Mouse (Mus musculus) kidney, adult 2 months (tissue): Measurements from ENCODE around the gene Dcaf17. TPM values are rescaled to one million over a fixed set of nuclear protein-coding genes. Genes with fewer than 3 reads are reported as not detected.
A peak's percentile ranks its signal among the peaks of the same experiment; 100 is the strongest.

Experiments
- DNase-seq: peaks from one replicate; pipeline ENCODE4 v3.0.0; 2021
- H3K27ac ChIP-seq: fragments of 200-500 bp; 2 replicates; pipeline ENCODE4 v1.5.1; 2012; ENCODE audit warnings: low read depth, low read length, control low read depth, inconsistent platforms; ENCODE audit not compliant: insufficient read depth
- H3K27me3 ChIP-seq: fragments of 200-500 bp; replicated peaks from 2 replicates; pipeline ENCODE4 v1.6.1; 2012; ENCODE audit warnings: mild to moderate bottlenecking, moderate library complexity, low read length, inconsistent platforms; ENCODE audit not compliant: control insufficient read depth, insufficient read depth
- H3K36me3 ChIP-seq: fragments of 200-500 bp; 2 replicates; pipeline ENCODE4 v1.6.1; 2012; ENCODE audit warnings: mild to moderate bottlenecking, moderate library complexity, low read length, inconsistent platforms; ENCODE audit not compliant: control insufficient read depth, insufficient read depth
- H3K4me1 ChIP-seq: fragments of 200-500 bp; 2 replicates; pipeline ENCODE4 v1.6.1; 2011; ENCODE audit warnings: low read length; ENCODE audit not compliant: control insufficient read depth, insufficient read depth
- H3K4me3 ChIP-seq: fragments of 200-500 bp; 2 replicates; pipeline ENCODE4 v1.5.1; 2011; ENCODE audit warnings: mild to moderate bottlenecking, low read depth, low read length, control low read depth; ENCODE audit not compliant: insufficient read depth
- CTCF ChIP-seq: fragments of 200-500 bp; conservative IDR thresholded peaks from 2 replicates; pipeline ENCODE4 v1.5.1; 2011; ENCODE audit warnings: low read depth, mild to moderate bottlenecking, control low read depth, low read length, moderate library complexity, mixed read lengths; ENCODE audit not compliant: insufficient read depth, insufficient read length
- POLR2A ChIP-seq: fragments of 200-500 bp; IDR thresholded peaks from one replicate; pipeline ENCODE4 v1.6.1; 2011; ENCODE audit warnings: low read depth, low read length, control low read depth
- WGBS: fragments of 180-500 bp; shearing (Covaris S2); methylation state at CpG from one replicate; pipeline ENCODE4 v1.1.7; 2018; 5-methylcytosine and 5-hydroxymethylcytosine counted together
- polyA plus RNA-seq: library from polyadenylated mRNA; depleted of rRNA; stranded (reverse); fragments of >200 nt; gene quantifications from 2 replicates; pipeline ENCODE4 v1.2.3, GENCODE M21; 2012

Gene Dcaf17
- polyA plus RNA-seq, 1 experiment, result 3.7 TPM

DNA sequence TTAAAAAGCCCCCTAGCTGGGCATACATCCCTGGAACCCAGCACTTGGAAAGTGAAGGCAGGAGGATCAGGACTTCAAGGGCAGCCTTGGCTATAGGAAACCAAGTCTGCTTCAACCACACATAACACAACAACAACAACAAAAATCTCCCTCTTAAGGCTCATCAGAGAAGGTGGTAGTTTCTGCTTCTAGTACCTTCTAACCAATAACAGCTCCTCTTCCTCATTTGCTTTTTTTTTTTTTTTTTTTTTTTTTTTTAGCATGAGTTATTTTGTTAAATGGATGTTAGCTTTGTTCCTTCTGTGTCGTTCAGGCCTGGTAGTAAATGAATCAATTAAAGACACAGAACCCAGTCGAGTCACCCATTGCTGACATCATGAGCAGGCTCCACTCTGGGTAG, 52.1 kb downstream of the Dcaf17 start:
- DNase-seq, result no peak
- TF ChIP-seq POLR2A (no peak), CTCF (no peak)
- no peak overlapping the region for H3K4me3 ChIP-seq
- no peaks in the 10 kb centered on the region for H3K36me3 ChIP-seq
- 54% methylated on average over 2 of the region's 2 CpGs for WGBS
- no peaks in the 10 kb centered on the region for H3K4me1 ChIP-seq
- H3K27ac ChIP-seq, result no peak overlapping the region
- H3K27me3 ChIP-seq, result no peaks in the 10 kb centered on the region

DNA sequence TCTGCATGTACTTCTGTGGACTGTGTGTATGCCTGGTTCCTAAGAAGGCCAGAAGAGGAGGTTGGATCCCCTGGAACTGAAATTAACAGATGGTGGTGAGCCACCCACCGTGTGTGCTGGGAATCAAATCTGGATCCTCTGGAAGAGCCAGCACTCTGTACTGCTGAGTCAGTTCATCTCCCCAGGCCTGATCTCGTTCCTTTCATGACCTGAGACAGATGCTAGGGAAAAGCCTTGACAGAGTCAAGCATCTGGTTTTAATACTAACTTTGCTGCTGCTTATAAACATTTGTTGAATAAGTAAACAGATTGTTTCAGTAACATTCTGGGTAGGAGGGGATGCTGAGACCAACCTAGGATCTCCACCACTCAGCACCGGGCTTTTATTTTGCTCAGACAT, 53.4 kb downstream of the Dcaf17 start:
- DNase-seq, result no peak
- H3K4me1 ChIP-seq, result no peaks in the 10 kb centered on the region
- 84% methylated on average over 3 of the region's 3 CpGs for WGBS
- no peak overlapping the region for H3K27ac ChIP-seq
- TF ChIP-seq POLR2A (no peak), CTCF (no peak)
- H3K4me3 ChIP-seq, result no peak overlapping the region
- H3K36me3 ChIP-seq, result no peaks in the 10 kb centered on the region
- H3K27me3 ChIP-seq, result no peaks in the 10 kb centered on the region

DNA sequence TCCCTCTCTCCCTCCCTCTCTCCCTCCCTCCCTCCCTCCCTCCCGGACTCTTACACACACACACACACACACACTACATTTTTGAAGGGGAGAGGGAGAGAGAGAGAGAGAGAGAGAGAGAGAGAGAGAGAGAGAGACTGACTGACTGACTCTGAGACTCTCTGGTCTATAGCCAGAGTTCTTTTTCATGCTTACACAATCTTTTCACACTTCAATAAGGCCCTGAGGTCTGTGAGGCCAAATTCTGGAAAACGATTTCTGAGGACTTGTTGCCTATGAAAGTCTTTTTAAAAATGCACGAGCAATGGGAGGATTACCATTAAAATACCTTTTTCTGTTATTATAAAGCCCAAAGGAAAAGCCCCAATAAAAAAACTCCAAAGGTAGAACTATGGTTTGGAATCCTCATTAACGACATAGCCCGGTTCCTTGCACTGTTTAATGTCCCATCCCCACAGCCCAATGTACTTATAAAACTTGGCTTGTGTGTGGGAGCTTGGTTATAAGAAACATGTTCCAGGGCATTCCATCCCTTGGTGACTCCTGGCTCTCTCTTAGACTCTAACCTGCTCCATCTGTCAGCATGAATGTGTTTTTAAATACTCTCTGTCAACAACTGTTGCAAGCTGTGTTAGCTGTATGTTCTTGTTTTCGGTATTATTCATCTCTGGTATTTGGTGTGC, 58.5 kb downstream of the Dcaf17 start:
- H3K36me3 ChIP-seq, result no peaks in the 10 kb centered on the region
- H3K27ac ChIP-seq, result no peak overlapping the region
- TF ChIP-seq POLR2A (no peak), CTCF (no peak)
- no peak for DNase-seq
- H3K4me1 ChIP-seq, result peaks cover 5% of the 10 kb centered on the region; the same call in 1 of the 2 replicates
- 74% methylated on average over 6 of the region's 6 CpGs for WGBS
- 0 out of 2 replicates have a peak, but pooled peaks cover 4% of the 10 kb centered on the region for H3K27me3 ChIP-seq
- no peak overlapping the region for H3K4me3 ChIP-seq

DNA sequence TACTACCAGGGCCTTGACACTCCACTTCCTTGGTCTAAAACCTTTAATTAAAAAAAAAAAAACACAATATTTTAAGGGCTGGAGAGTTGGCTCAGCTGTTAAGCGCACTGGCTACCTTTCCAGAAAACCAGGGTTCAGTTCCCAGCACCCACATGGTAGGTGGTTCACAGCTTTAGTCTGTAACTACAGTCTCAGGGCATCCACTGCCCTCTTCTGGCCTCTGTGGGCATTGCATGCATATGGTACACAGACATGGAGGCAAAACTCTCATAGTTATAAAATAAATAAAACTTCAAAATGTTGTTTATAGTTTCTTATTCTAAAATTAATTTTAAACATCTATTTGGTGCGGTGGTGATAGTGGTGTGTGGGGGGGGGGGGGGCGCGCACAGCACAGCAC, 61.0 kb downstream of the Dcaf17 start:
- TF ChIP-seq POLR2A (no peak), CTCF (0 out of 2 replicates have a peak, but pooled peaks have one; percentile 26)
- Histone ChIP-seq H3K4me3 (no peak overlapping the region), H3K4me1 (peaks cover 5% of the 10 kb centered on the region; the same call in 1 of the 2 replicates), H3K27ac (no peak overlapping the region), H3K36me3 (no peaks in the 10 kb centered on the region), H3K27me3 (0 out of 2 replicates have a peak, but pooled peaks cover 4% of the 10 kb centered on the region)
- no peak for DNase-seq
- WGBS, result 89% methylated on average over 4 of the region's 4 CpGs

DNA sequence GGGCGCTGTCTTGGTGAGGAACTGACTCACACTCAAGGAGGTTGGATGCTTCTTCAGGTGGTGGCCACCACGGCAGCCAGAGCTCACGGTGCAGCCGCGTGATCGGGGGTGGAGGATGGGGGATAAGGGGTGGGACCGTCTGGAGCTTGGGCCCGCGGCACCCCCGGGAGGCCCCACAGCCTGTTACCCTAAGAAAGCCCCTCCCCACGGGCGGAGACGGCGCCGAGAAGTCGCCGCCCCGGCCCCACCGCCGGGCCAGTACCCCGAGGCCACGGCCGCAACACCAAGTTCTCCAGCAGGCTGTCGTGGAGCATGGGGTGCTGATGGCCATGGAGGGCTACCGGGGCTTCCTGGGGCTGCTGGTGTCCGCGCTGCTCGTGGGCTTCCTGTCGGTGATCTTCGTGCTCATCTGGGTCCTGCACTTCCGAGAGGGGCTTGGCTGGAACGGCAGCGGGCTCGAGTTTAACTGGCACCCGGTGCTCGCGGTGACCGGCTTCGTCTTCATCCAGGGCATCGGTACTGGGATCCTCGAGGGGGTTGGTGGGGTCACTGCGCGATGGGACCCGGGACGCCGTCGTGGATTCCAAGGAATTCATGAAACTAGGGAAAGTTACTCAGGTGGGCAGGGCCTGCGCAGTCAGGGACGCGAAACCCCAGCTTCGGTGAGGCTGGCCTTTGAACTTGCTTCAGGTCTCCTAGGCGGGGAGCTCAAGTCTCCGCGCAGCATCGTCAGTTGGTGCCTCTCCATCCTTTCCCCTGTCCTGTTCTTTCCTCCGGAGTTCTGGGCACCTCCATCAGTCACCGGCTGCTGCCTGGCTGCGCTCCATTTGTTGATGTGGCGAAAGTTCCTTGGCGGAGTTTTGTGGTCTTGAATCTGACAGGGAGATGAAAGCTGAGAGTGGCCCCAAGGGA, 62.9 kb downstream of the Dcaf17 start, which contains the start of gene Cybrd1:
TSS of gene Cybrd1 (plus strand) at position 127 of the 912 bp plus-strand sequence.
- no peak for TF ChIP-seq CTCF
- TF ChIP-seq POLR2A, result no peak
- DNase-seq, result peak; percentile 18
- Histone ChIP-seq H3K36me3 (no peaks in the 10 kb centered on the region), H3K27me3 (0 out of 2 replicates have a peak, but pooled peaks cover 4% of the 10 kb centered on the region), H3K4me3 (peak within 1 kb of the TSS; percentile 35), H3K27ac (no peak within 1 kb of the TSS), H3K4me1 (peaks cover 5% of the 10 kb centered on the region; the same call in 1 of the 2 replicates)
- WGBS, result 5% methylated on average over 60 of the region's 60 CpGs

DNA sequence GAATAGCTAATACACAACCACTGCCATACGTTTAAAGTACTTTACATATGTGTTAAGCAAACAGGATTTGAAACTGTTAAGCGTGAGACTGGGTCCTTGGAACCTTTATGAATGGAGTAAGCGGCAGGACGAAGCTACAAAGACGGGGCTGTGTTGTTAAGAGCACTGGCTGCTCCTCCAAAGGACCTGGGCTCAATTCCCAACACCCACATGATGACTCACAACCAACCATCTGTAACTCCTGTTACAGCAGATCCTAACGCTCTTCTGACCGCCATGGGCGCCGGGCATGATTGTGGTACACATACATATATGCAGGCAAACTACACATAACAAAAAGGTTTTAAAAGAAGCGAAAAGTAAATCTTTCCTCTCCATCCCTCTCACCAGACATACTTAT, 65.7 kb downstream of the Dcaf17 start:
- DNase-seq, result no peak
- H3K27me3 ChIP-seq, result 0 out of 2 replicates have a peak, but pooled peaks cover 4% of the 10 kb centered on the region
- TF ChIP-seq CTCF (no peak), POLR2A (no peak)
- H3K36me3 ChIP-seq, result no peaks in the 10 kb centered on the region
- peaks cover 5% of the 10 kb centered on the region; the same call in 1 of the 2 replicates for H3K4me1 ChIP-seq
- no peak overlapping the region for H3K4me3 ChIP-seq
- no peak overlapping the region for H3K27ac ChIP-seq
- 93% methylated on average over 10 of the region's 10 CpGs for WGBS
